16 mouse cellular contexts compared by ENCODE assay signal in the genomic region with DNA sequence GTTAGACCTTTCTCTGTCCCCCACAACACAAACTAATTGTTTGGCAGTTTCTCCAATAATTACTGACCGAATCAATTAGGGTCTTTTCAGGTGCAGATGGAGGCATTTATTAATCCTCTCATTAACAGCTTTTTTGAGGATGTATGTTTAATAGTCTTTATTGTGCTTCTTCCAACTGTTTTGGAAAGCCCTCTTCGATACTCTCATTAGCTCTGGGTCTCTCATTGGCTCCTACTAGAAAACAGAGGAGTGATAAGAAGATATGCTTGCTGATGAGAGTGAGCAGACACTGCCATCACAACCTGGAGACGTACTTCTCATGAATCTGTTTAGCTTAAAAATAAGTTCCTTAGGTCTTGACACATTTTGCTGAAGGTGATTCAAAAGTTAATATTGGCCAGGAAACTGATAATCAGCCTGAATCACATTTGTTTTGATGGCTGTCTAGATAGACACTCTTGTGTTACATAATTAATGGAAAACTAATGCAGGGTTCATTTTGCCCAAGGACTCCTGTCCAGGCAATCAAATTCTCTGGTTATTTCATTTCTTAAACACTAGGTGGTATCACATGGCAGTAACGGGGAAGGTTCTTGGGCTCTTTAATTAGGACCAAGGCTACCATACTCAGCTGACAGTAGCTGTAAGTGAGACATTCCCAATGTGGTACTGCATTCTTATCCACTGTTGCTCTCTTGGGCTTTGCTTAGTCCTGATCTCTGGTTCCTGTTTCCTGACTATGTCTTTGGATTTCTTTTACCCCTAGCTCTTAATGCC.
DNase-seq lines count a peak whose midpoint lies in the region; ATAC-seq and TF ChIP-seq lines count a peak whose summit lies in the region.
"Had no signal": no experiment of that assay in that cellular context is flagged by ENCODE, and none has a peak within 500 bp of the region (broad histone marks: within the 10 kb centered on the region; RNA-seq: fewer than 3 reads in every experiment).

No protein-coding gene starts in this region.

- H3K9me3 ChIP-seq in kidney, postnatal 0 days (replicated peaks; ENCODE audit: low read length): no peaks in the 10 kb centered on the region
- H3K9me3 ChIP-seq: lung, embryonic 15.5 days; midbrain, embryonic 12.5 days had no signal

- DNase-seq in adrenal gland, adult 2 months: peak; percentile 19
- no peak for DNase-seq in adrenal gland, adult 18-20 months (ENCODE audit: low spot score in 2 of 2)
- DNase-seq in kidney, postnatal 0 days (ENCODE audit: low spot score): peak; percentile 25
- DNase-seq in kidney, adult 9 months: no peak
- peak; percentile 12 for DNase-seq in brain, adult 2 months (ENCODE audit: low read depth, low spot score)
- no peak for DNase-seq in right cerebral cortex, postnatal 36 days (ENCODE audit: low spot score in 2 of 2)
- DNase-seq in cerebellum, postnatal 14 days: no peak
- DNase-seq: adrenal gland, postnatal 10 days; cerebellum, postnatal 36 days; gastrocnemius, postnatal 14 days; kidney, postnatal 14 days; thymus, postnatal 14 days had no signal

- H3K9ac ChIP-seq in kidney, postnatal 0 days (ENCODE audit: low read depth, low read length): no peak overlapping the region
- H3K9ac ChIP-seq: lung, embryonic 15.5 days; midbrain, embryonic 12.5 days had no signal

- no peak overlapping the region for H3K4me2 ChIP-seq in kidney, postnatal 0 days (ENCODE audit: low read length)
- H3K4me2 ChIP-seq: lung, embryonic 15.5 days; midbrain, embryonic 12.5 days had no signal

- H3K27me3 ChIP-seq in kidney, postnatal 0 days (ENCODE audit: insufficient read depth, low read length): no peaks in the 10 kb centered on the region
- H3K27me3 ChIP-seq: lung, embryonic 15.5 days; midbrain, embryonic 12.5 days had no signal

- WGBS in kidney, postnatal 0 days: 71% methylated on average over 4 of the region's 4 CpGs

- no peak for ATAC-seq in kidney, postnatal 0 days (replicated peaks; ENCODE audit: low FRiP score, low read depth)
- peak; percentile 65; the same call in 1 of the 2 replicates for ATAC-seq in megakaryocyte progenitor cell, adult 5-6 weeks (replicated peaks; ENCODE audit: poor library complexity)
- ATAC-seq: hindbrain, embryonic 16.5 days had no signal

- no peak overlapping the region for H3K27ac ChIP-seq in kidney, postnatal 0 days
- H3K27ac ChIP-seq: lung, embryonic 15.5 days; midbrain, embryonic 12.5 days had no signal

- H3K36me3 ChIP-seq in kidney, postnatal 0 days (ENCODE audit: insufficient read depth, low read length): no peaks in the 10 kb centered on the region
- H3K36me3 ChIP-seq: lung, embryonic 15.5 days; midbrain, embryonic 12.5 days had no signal

- no peak overlapping the region for H3K4me3 ChIP-seq in kidney, postnatal 0 days (replicated peaks; ENCODE audit: low read depth, low read length)
- H3K4me3 ChIP-seq: lung, embryonic 15.5 days; midbrain, embryonic 12.5 days had no signal

- peak; percentile 34; the same call in 1 of the 2 replicates for TF ChIP-seq CTCF in kidney, postnatal 0 days (IDR thresholded peaks at IDR 0.05; ENCODE audit: low read depth)

- no peaks in the 10 kb centered on the region for H3K4me1 ChIP-seq in kidney, postnatal 0 days (replicated peaks; ENCODE audit: insufficient read depth, low read length)
- H3K4me1 ChIP-seq: midbrain, embryonic 12.5 days had no signal

Comparison
In these comparisons a context has a peak if more than half of its experiments do, and no peak if none do; other contexts are left out.
1. DNase-seq: peak in adrenal gland, adult 2 months (single experiment), kidney, postnatal 0 days (single experiment) and brain, adult 2 months (single experiment); none in adrenal gland, adult 18-20 months (0 of 2), kidney, adult 9 months (single experiment), right cerebral cortex, postnatal 36 days (0 of 2) and cerebellum, postnatal 14 days (0 of 2).